Mouse (Mus musculus) E14TG2a.4 (cell line): Measurements from ENCODE around the gene Ston2.

Experiments
- CTCF ChIP-seq: conservative IDR thresholded peaks from 2 replicates; pipeline ENCODE4 v1.5.1; 2014; ENCODE audit warnings: low read length
- NANOG ChIP-seq: IDR thresholded peaks from 2 replicates; pipeline ENCODE4 v1.6.1; 2014; ENCODE audit warnings: borderline replicate concordance, low read length, mixed read lengths
- POU5F1 ChIP-seq: IDR thresholded peaks from 2 replicates; pipeline ENCODE4 v1.6.1; 2014; ENCODE audit warnings: low read length, borderline replicate concordance

DNA sequence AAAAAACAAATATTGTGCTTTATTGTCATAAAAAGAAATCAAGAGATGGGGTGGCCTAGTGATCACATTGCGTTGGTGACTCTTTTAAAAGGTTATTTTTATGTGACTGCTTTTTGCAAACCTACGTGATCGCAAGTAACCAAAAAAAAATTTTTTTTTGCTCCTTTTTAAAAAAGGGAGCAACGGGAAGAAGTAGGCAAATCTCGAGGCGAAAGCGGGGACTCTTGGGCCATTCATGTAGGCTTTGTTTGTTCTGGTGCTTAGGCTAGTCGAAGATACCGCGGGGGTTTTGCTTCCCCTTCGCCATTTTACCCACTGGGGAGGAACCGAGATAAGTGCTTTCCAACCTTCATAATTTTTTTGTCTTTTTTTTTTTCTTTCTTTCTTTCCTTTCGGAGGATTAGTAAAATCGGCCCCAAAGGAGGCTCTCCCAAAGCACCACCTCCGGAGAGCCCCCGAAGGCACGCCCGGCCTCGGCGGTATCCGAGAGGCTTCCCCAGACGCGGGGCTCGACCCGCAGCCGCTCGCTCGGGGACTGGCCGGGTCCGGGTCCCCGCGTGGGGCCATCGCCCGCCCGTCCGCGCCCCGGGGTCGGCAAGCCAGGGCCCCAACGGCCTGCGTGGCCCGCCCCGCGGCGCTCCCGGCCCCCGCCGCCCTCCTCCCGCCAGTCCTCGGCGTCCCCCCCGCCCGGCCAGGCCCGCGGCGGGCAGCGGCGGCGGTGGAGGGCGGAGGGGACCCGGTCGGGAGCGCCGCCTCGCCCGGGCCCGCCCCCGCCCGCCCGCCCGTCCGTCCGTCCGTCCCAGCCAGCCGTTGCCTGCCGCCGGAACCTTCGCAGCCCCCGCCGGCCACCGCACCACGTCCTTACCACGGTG, 199.3 kb downstream of the Ston2 start:
- TF ChIP-seq CTCF (no peak), NANOG (no peak), POU5F1 (no peak)
